Mouse (Mus musculus) frontal cortex, adult (tissue): Measurements from ENCODE around the gene 0610010K14Rik.

Experiments
- ATAC-seq: cut with Nextera tagmentation; 2 replicates; pipeline ENCODE4 v1.9.2; 2017; ENCODE audit warnings: mild to moderate bottlenecking, moderate library complexity, mixed read lengths; ENCODE audit not compliant: low TSS enrichment

Gene 0610010K14Rik

DNA sequence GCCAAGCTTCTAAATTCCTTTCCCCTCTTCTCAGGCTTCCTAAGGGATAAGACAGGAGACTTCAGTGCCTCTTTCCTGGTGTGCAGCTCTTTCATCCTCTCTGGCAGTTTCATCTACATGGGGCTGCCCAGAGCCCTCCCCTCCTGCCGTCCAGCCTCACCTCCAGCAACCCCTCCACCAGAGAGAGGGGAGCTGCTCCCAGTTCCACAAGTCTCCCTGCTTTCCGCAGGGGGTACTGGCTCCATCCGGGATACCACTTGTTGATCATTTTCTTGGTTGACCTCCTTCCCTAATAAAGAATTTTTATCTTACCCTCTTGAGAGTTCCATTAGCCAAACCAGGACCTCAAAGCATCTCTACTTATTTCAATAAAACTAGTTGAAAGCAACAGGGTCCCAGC lies 21.6 kb downstream of the 0610010K14Rik start:
- ATAC-seq, result no peak

DNA sequence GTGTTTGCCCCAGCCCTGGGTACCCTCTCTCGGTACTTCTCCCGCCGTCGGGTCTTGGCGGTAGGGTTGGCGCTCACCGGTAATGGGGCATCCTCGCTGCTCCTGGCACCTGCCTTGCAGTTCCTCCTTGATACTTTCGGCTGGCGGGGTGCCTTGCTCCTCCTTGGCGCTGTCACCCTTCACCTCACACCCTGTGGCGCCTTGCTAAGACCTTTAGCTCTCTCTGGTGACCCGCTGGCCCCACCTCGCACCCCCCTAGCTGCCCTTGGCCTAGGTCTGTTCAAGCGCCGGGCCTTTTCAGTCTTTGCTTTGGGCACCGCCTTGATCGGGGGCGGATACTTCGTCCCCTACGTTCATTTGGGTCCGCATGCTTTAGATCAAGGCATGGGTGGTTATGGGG lies 22.4 kb downstream of the 0610010K14Rik start:
- no peak for ATAC-seq

DNA sequence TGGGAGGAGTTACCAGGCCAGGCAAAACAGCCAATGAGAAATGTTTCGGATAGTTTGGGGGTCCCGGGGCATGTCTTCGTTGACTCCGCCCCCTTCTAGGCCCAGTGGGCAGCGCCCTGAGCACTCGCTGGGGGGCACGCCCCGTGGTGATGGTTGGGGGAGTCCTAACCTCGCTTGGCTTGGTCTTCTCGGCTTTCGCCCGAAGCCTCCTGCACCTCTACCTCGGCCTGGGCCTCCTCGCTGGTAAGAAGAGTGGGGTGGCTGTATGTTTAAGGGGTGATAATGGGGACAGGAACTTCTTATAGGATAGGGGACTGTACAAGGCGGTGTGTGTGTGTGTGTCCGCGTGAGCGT lies 22.9 kb downstream of the 0610010K14Rik start:
- ATAC-seq, result no peak

DNA sequence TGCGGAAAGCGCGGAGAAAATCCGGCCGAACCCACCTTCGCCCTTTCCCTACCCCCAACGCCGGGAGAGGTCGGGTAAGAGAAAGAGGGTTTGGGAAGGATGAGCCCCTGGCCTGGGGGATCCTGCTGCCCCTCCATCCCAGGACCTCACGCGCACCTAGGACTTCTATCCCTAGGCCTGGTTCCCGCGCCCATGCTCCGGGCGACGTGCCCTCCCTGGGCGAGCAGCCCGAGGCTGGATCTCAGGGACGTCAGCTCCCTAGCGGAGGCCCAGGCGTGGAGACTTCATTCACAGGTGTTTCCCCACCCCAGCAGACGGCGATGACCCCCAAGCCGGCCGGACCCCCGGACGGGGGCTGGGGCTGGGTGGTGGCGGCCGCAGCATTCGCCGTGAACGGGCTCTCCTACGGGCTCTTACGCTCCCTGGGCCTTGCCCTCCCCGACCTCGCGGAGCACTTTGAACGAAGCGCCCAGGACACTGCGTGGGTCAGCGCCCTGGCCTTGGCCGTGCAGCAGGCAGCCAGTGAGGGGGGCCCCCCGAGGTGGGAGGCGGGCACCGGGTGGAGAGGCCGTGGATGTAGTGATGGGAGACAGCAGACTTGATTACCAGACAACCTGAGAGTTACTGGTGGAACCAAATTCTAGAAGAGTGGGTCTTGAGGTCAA lies 23.4 kb downstream of the 0610010K14Rik start:
- peak; percentile 26; the same call in 1 of the 2 replicates for ATAC-seq

DNA sequence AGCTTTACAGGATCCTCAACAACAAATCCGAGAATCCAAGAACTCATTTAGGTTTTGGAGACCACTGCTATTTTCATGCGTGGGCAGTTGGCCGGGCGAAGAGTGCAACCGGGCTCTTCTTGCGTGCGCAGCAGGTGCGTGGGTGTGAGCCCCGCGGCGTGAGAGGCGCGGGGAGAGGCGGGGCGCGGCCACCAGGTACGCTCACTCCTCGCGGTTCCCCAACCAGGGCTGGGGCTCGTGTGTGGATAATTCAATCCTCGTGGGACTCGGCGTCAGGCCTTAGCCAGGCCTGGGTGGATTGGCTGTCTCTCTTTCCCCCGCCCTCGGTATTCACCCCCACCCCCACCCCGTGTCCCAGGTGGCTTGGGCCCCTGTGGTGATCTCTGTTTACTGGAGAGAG lies 24.0 kb downstream of the 0610010K14Rik start:
- ATAC-seq, result peak; percentile 46; the same call in 1 of the 2 replicates

DNA sequence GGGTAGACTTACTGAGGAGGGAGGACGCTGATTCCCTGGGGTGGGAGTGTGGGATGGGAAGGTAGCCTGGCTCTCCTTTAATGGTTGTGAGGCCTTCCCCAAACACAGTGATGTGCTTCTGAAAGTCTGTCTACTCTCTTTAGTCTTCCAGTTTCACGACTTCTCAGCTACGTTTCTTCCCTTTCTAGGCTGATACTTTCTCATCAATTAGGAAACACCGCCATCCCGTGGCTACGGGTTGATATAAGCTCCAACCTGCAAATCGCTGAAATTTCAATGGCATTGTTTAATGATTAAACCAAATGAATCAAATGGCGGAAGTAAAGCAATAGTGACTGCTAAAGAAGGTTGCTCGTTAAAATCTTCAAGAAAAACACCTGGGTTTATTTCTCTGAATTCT lies 24.8 kb downstream of the 0610010K14Rik start:
- ATAC-seq, result peak; percentile 53; the same call in 1 of the 2 replicates

DNA sequence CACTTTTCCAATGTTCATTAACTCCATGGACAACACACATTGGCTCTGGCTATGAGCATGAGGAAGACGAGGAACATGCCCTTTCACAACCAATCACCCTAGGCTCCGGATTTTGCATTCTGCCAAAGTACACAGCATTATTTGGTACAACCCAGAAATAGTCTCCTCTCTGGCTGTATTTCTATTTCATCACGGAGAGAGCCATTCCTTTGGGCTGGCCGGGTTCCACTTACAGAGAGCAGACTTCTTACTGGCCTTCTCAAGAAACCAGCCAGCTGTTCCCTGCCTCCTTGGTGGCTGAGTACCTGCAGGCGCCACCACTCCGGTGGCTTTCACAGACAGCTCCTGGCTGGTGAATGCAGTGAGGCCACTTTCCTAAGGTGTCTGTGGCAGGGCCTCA lies 25.3 kb downstream of the 0610010K14Rik start, which contains the start of gene Slc16a11:
Slc16a11 (plus strand) TSS at position 330 of the 400 bp plus-strand sequence.
- no peak for ATAC-seq

DNA sequence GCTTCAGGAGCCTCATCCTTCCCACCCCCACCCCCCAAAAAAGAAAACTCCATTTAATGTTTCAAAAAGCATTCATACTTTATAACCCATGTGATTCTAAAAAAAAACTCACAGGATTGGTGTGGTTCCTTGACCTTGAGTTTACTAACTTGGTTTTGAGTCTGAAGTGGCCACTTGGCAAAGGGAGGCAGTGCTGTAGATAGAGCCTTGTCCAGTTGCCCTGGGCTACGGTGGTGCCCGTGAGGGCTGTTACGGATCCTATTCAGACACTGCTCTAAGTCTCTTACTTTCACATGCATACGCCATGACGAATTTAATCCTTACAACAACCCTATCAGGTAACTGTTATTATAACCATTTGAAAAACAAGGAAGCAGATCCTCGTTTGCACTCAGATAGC lies 25.7 kb downstream of the 0610010K14Rik start:
- ATAC-seq, result no peak

DNA sequence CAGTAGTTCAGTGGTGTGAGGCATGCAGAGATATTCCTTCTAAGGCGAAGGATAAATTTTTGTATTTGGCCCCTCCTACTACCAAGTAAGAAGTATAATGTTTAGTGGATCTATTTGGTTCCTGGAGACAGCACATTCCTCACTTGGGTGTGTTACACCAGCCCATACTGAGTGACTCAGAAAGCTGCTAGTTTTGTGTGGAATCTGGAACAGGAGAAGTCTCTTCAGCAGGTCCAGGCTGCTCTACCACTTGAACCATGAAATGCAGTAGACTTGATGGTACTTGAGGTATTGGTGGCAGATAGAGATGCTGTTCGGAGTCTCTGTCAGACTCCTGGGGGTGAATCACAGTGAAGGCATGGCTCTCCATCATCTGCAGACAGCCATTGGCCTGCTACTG lies 27.0 kb downstream of the 0610010K14Rik start:
- ATAC-seq, result no peak

DNA sequence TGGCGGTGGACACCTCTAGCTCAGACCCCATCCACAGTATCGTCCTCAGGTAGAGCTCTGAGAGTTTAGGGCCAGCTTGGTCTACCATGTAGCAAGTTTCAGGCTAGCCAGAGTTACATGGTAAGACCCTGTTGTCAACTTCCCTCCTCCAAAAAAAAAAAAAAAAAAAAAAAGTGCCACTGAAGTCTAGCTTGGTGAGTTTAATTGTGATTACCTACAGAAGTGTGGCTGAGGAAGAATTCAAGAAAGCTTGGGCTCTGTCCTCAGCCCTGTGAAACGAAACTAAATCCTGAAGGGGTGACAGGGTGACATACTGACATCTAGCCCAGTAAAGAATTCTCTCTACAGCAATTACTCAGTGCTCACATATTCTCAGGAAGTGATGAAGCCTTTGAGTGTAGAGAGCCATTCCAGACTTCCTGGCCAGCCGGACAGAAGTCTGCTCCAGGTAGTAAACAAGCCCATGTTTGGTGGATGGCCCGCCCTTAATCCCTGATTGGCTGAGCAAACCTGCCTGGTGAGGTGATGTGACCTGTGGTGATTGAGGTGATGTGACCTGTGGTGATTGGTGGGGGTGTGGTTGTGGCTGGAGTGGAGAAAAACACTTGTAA lies 28.8 kb downstream of the 0610010K14Rik start:
- ATAC-seq, result no peak

DNA sequence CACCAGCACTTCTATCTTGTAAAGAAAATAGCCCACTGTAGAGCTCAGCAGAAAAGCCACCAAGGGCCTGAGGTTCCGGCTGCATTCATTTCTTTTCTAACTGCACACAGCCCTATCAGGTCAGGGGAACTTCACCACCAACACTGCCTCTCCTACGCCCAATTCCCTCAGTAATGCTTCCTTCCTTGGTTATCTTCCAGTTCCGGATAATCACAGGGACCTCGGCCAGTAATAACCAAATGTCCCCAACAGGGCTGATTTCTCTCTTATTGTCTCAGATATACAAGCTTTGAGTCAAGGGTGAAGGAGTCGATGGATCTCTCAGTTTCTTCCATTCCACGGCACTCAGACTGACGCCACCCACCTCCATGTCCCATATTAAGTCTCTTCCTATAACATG lies 30.4 kb downstream of the 0610010K14Rik start:
- ATAC-seq, result no peak

DNA sequence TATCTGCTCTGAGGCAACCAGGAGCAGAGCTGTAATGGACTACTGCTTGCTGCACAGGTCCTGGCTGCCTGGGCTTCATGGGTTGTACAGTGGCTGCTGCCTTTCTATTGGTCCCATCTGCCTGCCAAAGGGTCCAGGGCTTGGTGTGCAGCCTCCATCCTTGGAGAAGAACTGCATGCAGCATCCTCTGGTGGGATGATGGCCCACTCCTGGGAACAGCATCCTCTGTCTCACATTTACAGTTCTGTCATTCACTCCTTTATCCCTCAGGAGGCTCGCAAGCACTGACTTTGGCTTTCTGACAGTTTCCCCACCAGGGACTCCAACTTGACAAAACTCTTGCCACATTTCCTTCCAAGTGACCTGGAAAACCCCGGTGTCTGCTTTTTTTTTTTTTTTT lies 30.9 kb downstream of the 0610010K14Rik start:
- no peak for ATAC-seq

DNA sequence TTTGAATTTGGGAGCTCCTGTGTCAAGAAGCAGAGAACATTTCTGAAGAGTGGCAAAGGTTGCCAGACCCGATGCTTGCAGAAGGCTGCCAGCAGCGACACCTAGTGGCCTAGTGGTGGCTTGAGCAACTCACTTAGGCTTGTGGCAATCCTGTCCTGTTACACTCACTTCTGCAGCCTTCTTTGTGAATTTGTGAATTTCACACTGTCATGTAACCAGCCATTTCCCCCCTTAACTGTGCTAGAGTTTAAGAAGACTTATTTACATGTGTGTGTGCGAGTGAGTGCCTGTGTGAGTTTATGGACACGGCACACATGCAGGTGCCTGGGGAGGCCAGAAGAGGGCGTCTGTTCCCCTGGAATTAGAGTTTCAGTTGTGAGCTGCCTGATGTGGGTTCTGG lies 36.0 kb downstream of the 0610010K14Rik start:
- peak; percentile 44; the same call in 1 of the 2 replicates for ATAC-seq

DNA sequence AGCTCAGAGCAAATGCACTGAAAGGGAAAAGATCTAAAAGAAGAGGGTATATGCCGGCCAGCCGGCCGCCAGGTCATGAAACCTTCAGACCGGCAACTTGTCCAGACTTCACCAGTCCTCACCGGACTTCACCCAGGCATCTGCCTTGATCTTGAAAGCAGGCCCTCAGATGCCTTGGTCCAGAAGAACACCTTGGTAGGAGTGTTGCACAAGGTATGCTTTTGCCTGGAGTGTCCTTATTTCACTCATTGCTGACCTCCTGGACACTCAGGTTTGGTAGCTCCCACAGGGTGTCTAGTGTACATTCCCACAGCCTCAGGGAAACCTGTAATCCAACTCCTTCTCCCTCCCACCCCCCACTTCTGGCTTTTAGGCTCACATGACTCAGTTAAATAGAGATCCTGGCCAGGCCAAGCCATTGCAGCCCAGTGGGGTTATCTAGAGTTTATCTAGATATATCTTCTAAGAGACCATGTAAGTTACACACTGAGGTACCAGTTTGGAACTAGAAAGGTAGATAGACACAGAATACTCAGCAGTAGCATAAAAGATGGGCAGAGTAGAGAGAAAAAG lies 37.6 kb downstream of the 0610010K14Rik start:
- ATAC-seq, result no peak

DNA sequence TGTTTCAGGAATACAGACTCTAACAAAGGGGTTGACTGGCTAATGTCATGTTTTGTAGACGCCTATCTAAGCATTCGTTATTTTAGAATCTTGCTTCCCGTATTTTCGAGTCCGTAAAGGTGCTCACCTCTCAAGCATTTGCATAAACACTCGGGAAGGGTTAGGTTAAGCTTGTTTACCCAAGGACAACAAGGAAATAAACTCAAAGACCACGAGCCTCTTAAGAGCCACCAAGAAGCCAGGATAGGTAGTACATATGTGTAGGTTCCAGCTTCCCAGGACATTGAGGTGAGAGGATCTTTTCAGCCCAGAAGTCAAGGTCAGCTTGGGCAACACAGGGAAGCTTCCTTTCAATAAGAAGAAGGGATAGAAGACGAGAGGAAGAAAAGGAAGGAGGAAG lies 38.6 kb downstream of the 0610010K14Rik start:
- no peak for ATAC-seq

DNA sequence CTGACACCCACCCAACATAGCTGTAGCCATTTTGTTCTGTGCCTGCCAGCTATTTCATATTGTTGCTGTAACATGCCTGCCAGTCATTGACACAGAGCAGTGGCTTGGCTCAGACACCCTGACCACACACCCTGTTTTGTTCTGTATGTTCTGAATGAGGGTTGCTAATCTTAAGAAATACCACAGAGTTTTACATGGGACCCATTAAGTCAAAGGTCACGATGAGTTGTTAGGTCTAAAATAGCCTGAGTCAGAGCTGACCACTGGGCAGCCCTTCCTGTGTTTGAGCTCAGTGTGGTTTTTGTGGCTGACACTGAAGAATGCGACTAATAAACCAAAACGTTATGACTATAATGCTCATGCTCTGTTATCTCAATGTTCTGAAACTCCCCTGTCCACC lies 39.4 kb downstream of the 0610010K14Rik start:
- no peak for ATAC-seq

DNA sequence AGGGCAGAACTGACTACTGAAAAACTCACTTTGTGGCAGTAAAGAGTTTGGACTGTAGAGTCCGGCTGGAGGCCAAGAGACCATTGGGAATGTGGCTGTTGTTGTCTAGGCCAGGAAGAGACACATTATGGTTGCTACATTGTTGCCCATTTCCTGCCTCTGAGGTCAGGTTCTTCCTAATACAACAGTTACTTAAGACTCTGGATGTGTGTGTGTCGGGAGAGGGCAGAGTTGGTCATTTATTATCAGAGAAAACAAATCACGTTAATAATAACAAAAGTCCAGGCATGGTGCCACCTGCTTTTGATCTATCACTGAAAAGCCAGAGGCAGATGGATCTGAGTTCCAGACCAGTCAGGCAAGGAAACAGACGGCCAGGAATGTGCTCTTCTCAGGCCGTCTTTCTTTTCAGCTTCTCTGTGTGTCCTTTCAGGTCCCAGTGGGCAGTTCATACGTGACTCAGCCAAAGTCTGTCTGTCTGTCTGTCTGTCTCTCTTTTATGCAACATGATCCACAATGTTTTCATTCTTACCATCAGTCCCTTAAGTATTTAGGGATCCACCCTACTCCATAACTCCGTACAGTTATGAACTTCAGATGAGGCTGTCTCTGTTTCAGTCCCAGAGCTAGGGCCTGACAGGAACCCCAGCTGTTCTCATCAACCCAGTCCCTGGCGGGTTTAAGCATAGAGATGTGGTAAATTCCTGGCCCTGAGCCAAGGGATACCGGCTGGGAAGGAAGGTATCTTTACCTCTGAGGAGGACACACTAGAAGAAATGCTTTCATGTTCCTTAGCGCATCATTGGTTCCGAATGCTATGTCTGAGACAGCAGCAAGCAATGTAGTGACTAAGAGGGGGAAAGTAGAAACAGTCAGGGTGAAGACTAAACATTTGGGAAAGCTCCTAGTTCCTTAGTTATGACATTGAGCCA lies 44.1 kb downstream of the 0610010K14Rik start:
- ATAC-seq, result no peak

DNA sequence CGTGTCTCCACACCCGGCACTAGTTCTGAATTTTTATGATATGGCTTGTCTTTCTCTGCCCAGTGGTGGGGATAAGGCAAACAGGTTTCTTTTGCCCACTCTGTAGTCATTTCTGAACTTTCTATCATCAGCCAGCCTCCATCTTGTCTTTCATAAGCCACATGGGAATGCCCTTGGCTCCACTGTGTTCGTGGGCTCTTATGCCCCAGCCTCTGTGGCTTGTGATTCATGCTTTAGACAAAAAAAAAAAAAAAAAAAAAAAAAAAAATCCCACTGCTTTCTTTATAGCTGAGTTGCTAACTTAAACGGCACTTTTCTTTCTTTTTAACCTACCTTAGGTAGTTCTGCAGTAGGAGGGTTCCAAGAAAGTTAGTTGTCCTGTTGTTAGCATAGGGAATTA lies 45.6 kb downstream of the 0610010K14Rik start:
- ATAC-seq, result no peak

DNA sequence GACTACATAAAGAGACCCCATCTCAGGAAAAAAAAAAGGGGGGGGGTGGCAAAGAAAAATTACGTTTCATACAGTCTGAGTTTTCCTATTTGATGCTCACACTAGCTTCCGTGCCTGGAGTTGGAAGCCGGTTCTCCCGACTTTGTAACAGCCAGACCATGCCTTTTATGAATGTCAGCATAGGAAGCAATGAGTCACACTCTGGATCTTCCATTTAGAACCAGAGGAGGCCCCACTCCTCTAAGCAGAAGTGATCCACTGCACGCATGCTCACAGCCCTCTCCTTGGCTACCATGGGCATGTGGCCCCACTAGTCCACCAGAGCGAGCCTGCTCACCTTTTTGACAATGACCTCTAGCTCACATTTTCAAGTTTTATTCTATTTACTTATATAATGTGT lies 46.5 kb downstream of the 0610010K14Rik start:
- ATAC-seq, result no peak

DNA sequence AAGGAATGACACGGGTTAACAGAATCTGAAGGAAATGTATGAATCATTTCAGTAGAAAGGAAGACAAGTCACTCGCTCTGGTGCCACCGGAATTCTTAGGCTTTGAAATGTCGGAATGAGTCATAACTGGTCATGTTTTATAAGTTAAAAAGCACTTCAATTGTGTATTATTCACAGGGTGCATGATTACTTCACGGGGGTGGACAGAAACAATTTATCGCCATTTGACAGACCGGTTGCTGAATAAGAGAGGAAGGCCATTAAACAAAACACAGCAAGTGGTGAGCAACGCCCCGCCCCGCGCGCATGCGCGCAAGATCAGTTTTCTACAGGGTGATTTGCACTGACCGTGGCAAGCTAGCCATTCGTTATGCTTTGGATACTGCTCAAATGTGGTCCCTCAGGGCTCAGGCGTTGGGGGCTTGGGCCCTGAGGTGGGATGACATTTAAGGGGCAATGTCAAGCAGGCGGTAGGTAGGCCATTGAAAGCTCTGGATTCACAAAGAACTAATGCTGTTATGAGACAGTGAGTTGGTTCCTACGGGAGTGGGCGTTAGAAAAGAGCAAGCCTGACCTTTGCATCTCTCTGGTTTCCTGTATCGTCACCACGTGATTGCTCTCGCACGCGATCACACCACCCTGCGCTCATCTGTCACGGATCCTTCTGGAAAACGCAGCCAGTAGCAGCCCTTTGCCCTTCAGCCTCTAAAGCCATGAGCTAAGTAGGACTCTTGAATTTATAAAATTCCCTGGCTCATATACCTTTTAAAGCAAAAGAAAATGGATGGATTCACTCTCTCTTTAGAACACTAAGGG lies 48.2 kb downstream of the 0610010K14Rik start:
- no peak for ATAC-seq
